Mouse (Mus musculus): ENCODE results near the gene Impdh1. TPM values are rescaled to one million over a fixed set of nuclear protein-coding genes. Genes with fewer than 3 reads are reported as not detected.

Impdh1 gene
- polyA plus RNA-seq, 1 experiment from 2014 or later: 77.6 TPM

DNA sequence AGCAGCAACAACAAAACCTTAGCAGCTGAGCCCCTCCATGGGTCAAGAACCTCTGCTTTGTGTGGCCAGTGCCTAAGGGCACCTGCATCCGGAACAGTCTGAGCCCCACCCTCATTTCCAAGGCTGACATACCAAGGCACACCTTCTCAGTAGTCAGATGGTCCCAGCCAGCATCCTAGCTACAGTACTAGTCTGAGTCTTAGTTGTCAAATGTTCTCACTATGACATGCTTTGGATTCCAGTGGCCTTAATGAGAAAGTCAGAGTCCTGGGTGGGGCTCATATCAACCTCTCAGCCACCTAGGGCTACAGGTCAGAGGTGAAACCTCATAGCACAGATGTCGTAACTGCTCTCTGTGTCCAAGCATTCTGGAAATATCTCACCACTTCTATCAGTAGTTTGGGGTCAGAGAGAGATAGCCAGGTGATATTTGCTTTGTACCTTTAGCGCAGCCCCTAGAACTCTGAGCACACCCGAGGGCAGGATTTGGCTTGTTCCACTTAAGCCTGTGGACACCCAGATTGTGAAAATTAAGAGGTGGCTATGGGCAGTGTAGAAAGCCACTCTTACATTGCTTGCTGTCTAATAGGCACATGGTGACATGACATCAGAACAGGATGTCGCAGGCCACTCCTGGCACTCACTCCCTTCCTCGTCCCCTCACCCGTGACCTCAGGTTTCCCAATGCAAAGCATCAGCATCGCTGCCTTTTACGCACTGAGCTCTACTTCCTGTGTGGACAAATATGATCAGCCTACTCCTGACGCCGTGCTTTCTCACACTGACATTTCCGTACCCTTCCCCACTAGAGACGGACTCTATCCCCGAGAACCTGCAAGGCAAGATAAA lies 29.3 kb upstream of the Impdh1 start:
- H3K9ac ChIP-seq (replicated peaks; ENCODE audit: low read depth, low read length): no peak overlapping the region
- ATAC-seq (ENCODE audit: low read depth): no peak
- H3K4me3 ChIP-seq (ENCODE audit: low read depth, low read length): no peak overlapping the region
- H3K27me3 ChIP-seq (ENCODE audit: control insufficient read depth, insufficient read depth, low read length): no peaks in the 10 kb centered on the region
- H3K36me3 ChIP-seq (ENCODE audit: control insufficient read depth, insufficient read depth, low read length): no peaks in the 10 kb centered on the region
- no peaks in the 10 kb centered on the region for H3K4me1 ChIP-seq (ENCODE audit: control insufficient read depth, insufficient read depth, low read length)
- H3K9me3 ChIP-seq (ENCODE audit: control insufficient read depth, low read length): no peaks in the 10 kb centered on the region
- 86% methylated on average over 14 of the region's 14 CpGs for WGBS
- no peak overlapping the region for H3K4me2 ChIP-seq (ENCODE audit: low read depth, low read length)
- H3K27ac ChIP-seq (ENCODE audit: low read depth, low read length): no peak overlapping the region

DNA sequence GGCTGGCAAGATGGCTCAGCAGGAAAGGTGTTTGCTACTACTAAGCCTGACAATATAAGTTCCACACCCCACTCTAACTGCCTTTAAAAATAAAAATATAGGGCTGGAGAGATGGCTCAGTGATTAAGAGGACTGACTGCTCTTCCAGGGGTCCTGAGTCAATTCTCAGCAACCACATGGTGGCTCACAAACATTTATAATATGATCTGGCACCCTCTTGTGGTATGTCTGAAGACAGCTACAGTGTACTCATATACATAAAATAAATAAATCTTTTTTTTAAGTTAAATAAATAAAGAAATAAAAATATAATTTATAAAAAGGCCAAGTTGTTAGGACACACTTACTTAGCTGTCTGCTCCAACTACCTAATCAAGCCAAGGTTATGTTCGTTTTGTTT lies 26.1 kb upstream of the Impdh1 start:
- Histone ChIP-seq H3K4me2 (ENCODE audit: low read depth, low read length) (no peak overlapping the region), H3K4me3 (ENCODE audit: low read depth, low read length) (no peak overlapping the region), H3K27ac (ENCODE audit: low read depth, low read length) (no peak overlapping the region), H3K27me3 (ENCODE audit: control insufficient read depth, insufficient read depth, low read length) (no peaks in the 10 kb centered on the region), H3K36me3 (ENCODE audit: control insufficient read depth, insufficient read depth, low read length) (no peaks in the 10 kb centered on the region), H3K9ac (replicated peaks; ENCODE audit: low read depth, low read length) (no peak overlapping the region), H3K4me1 (ENCODE audit: control insufficient read depth, insufficient read depth, low read length) (no peaks in the 10 kb centered on the region), H3K9me3 (ENCODE audit: control insufficient read depth, low read length) (no peaks in the 10 kb centered on the region)
- ATAC-seq (ENCODE audit: low read depth): no peak
- 74% methylated on average over 1 of the region's 1 CpGs for WGBS

DNA sequence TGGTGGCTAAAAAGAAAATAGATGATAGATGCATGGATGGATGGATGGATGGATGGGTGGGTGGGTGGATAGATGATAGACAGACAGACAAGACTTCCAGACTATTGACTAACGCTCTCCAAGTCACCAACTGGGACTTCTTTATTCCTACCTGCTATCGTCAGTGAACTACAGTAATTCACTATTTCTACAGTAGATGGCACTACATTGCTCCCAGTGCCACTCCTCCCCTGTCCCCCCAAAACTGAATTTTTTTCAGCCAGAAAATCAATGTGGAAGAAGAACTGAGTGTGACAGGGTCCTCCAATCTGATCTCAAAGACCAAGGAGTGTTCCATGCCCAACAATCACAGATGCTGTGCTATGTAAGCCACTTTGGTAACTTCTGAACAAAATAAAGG lies 25.5 kb upstream of the Impdh1 start:
- H3K27me3 ChIP-seq (ENCODE audit: control insufficient read depth, insufficient read depth, low read length): no peaks in the 10 kb centered on the region

DNA sequence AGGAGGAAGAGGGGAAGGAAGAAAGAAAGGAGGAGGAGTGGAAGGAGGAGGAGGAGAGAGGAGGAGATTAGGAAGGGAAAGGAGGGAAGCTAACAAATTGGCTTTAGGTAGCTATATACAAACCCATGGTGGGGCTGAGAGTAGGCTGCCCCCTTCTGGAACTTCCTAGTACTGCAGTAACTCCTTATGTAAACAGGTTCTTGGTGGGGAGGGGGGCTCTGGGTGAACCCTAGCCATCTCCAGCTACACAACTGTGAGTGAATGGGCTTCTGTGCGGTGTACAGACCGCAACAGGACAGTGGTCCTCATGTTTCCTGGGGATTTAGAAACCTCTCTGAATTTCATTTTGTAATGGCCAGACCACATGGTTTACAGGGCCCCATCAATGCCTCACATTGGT lies 24.6 kb upstream of the Impdh1 start:
- Histone ChIP-seq H3K27ac (ENCODE audit: low read depth, low read length) (no peak overlapping the region), H3K4me1 (ENCODE audit: control insufficient read depth, insufficient read depth, low read length) (no peaks in the 10 kb centered on the region), H3K4me3 (ENCODE audit: low read depth, low read length) (no peak overlapping the region), H3K4me2 (ENCODE audit: low read depth, low read length) (no peak overlapping the region), H3K27me3 (ENCODE audit: control insufficient read depth, insufficient read depth, low read length) (no peaks in the 10 kb centered on the region), H3K9me3 (ENCODE audit: control insufficient read depth, low read length) (no peaks in the 10 kb centered on the region), H3K36me3 (ENCODE audit: control insufficient read depth, insufficient read depth, low read length) (no peaks in the 10 kb centered on the region), H3K9ac (replicated peaks; ENCODE audit: low read depth, low read length) (no peak overlapping the region)
- ATAC-seq (ENCODE audit: low read depth): no peak
- 35% methylated on average over 2 of the region's 2 CpGs for WGBS

More for the DNA sequence above, 25.5 kb upstream of the Impdh1 start:
- Histone ChIP-seq H3K36me3 (ENCODE audit: control insufficient read depth, insufficient read depth, low read length) (no peaks in the 10 kb centered on the region), H3K4me3 (ENCODE audit: low read depth, low read length) (no peak overlapping the region), H3K9me3 (ENCODE audit: control insufficient read depth, low read length) (no peaks in the 10 kb centered on the region), H3K4me2 (ENCODE audit: low read depth, low read length) (no peak overlapping the region), H3K4me1 (ENCODE audit: control insufficient read depth, insufficient read depth, low read length) (no peaks in the 10 kb centered on the region), H3K9ac (replicated peaks; ENCODE audit: low read depth, low read length) (no peak overlapping the region), H3K27ac (ENCODE audit: low read depth, low read length) (no peak overlapping the region)
- WGBS: 66% methylated on average over 2 of the region's 2 CpGs
- ATAC-seq (ENCODE audit: low read depth): no peak

DNA sequence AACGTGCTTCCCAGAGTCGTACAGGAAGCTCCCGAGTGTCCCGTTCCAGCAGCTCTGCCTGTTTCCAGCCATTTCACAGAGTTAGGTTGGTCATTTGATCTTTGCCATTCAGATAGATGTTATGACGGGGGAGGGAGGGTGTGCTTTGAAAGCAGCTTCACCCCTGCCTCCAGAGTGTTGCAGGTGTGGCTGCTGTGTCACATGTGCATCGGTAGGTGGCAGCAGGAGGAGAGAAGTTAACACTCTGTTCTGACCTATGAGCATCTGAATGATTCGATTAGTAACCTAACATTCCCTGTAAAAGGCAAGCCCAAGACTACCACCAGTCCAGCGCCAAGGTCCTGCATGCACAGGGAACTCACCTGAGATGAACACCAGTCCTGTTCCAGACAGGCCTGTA lies 18.1 kb upstream of the Impdh1 start:
- Histone ChIP-seq H3K4me1 (ENCODE audit: control insufficient read depth, insufficient read depth, low read length) (no peaks in the 10 kb centered on the region), H3K36me3 (ENCODE audit: control insufficient read depth, insufficient read depth, low read length) (no peaks in the 10 kb centered on the region), H3K9me3 (ENCODE audit: control insufficient read depth, low read length) (no peaks in the 10 kb centered on the region), H3K9ac (replicated peaks; ENCODE audit: low read depth, low read length) (no peak overlapping the region), H3K4me2 (ENCODE audit: low read depth, low read length) (no peak overlapping the region), H3K27ac (ENCODE audit: low read depth, low read length) (no peak overlapping the region), H3K4me3 (ENCODE audit: low read depth, low read length) (no peak overlapping the region), H3K27me3 (ENCODE audit: control insufficient read depth, insufficient read depth, low read length) (no peaks in the 10 kb centered on the region)
- ATAC-seq (ENCODE audit: low read depth): peak; percentile 28; the same call in 1 of the 2 replicates
- WGBS: 50% methylated on average over 8 of the region's 8 CpGs

DNA sequence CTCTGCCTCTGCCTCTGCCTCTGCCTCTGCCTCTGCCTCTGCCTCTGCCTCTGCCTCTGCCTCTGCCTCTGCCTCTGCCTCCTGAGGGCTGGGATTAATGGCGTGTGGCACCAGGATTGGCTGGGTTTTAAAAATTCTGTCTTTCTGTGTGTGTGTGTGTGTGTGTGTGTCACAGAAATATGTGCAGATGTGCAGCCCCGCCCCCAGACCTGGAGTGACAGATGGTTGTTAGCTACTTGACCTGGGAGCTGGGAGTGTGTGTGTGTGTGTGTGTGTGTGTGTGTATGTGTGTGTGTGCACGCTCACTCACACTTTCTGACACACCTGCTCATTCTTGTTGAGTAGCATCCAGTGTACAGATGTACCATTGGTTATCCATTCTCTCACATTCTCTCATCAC lies 17.5 kb upstream of the Impdh1 start:
- no peak for ATAC-seq (ENCODE audit: low read depth)
- Histone ChIP-seq H3K36me3 (ENCODE audit: control insufficient read depth, insufficient read depth, low read length) (no peaks in the 10 kb centered on the region), H3K27ac (ENCODE audit: low read depth, low read length) (no peak overlapping the region), H3K27me3 (ENCODE audit: control insufficient read depth, insufficient read depth, low read length) (no peaks in the 10 kb centered on the region), H3K9ac (replicated peaks; ENCODE audit: low read depth, low read length) (no peak overlapping the region), H3K9me3 (ENCODE audit: control insufficient read depth, low read length) (no peaks in the 10 kb centered on the region), H3K4me1 (ENCODE audit: control insufficient read depth, insufficient read depth, low read length) (no peaks in the 10 kb centered on the region), H3K4me2 (ENCODE audit: low read depth, low read length) (no peak overlapping the region), H3K4me3 (ENCODE audit: low read depth, low read length) (no peak overlapping the region)
- WGBS: 71% methylated on average over 3 of the region's 3 CpGs

DNA sequence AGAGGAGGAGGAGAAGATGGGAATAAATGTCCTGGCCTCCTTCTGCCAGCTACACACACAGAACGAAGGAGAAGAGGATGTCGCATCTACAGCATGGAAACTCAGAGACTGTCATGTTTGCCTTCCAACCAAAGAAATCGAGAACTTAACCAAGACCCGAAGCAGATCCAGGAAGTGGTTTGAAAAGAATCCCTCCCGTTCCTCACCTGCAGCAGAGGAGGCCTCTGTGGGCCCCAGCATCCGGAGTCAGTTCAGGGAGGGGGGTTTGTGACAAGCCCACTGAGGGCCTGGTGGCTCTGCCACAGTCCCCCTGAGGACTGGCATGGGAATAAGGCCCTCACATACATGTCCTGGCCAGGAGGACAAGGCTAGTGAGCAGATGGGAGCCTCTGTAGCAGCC lies 16.2 kb upstream of the Impdh1 start:
- Histone ChIP-seq H3K27ac (ENCODE audit: low read depth, low read length) (no peak overlapping the region), H3K4me3 (ENCODE audit: low read depth, low read length) (no peak overlapping the region), H3K36me3 (ENCODE audit: control insufficient read depth, insufficient read depth, low read length) (no peaks in the 10 kb centered on the region), H3K4me2 (ENCODE audit: low read depth, low read length) (no peak overlapping the region), H3K9ac (replicated peaks; ENCODE audit: low read depth, low read length) (no peak overlapping the region), H3K4me1 (ENCODE audit: control insufficient read depth, insufficient read depth, low read length) (no peaks in the 10 kb centered on the region), H3K9me3 (ENCODE audit: control insufficient read depth, low read length) (no peaks in the 10 kb centered on the region), H3K27me3 (ENCODE audit: control insufficient read depth, insufficient read depth, low read length) (no peaks in the 10 kb centered on the region)
- ATAC-seq (ENCODE audit: low read depth): no peak
- 82% methylated on average over 6 of the region's 6 CpGs for WGBS

DNA sequence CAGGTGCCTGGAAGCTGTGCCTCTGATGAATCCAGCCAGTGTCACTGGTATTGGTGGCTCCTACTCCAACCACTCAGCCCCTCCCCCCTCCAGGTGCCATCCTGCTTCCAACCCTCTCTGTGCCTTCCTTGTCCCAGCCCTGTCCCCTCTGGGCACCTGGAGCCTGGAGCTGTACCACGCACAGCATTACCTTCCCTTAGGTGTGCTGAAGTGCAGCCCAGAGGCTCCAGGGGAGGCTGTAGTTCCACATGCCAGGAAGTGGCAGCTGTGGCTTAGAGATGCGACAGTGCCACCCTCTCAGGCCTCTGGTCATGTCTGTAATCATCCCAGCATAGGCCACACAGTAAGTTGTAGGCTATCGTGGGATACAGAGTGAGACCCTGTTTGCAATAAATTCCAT lies 15.6 kb upstream of the Impdh1 start:
- Histone ChIP-seq H3K27me3 (ENCODE audit: control insufficient read depth, insufficient read depth, low read length) (no peaks in the 10 kb centered on the region), H3K9me3 (ENCODE audit: control insufficient read depth, low read length) (no peaks in the 10 kb centered on the region), H3K27ac (ENCODE audit: low read depth, low read length) (no peak overlapping the region), H3K36me3 (ENCODE audit: control insufficient read depth, insufficient read depth, low read length) (no peaks in the 10 kb centered on the region), H3K9ac (replicated peaks; ENCODE audit: low read depth, low read length) (no peak overlapping the region), H3K4me1 (ENCODE audit: control insufficient read depth, insufficient read depth, low read length) (no peaks in the 10 kb centered on the region), H3K4me3 (ENCODE audit: low read depth, low read length) (no peak overlapping the region), H3K4me2 (ENCODE audit: low read depth, low read length) (no peak overlapping the region)
- no peak for ATAC-seq (ENCODE audit: low read depth)
- WGBS: 77% methylated on average over 3 of the region's 3 CpGs

DNA sequence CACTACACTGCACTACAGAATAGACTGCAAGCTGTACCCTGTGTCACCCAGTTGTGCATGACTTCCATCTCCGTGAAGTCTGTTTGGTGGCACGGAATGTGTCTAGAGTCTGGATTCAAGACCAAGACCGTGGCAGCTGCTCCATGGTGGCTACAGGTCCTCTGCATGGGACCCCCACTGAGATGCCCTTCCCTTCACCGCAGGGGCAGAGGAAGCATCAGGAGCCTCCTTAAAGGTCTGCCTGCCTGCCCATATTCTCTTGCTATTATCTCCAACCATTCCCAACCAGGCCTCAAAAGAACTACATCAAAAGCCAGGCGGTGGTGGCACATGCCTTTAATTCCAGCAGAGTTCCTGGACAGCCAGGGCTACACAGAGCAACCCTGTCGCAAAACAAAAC lies 14.2 kb upstream of the Impdh1 start:
- 58% methylated on average over 6 of the region's 6 CpGs for WGBS
- ATAC-seq (ENCODE audit: low read depth): no peak

More for the DNA sequence above, 14.2 kb upstream of the Impdh1 start:
- no peaks in the 10 kb centered on the region for H3K4me1 ChIP-seq (ENCODE audit: control insufficient read depth, insufficient read depth, low read length)
- no peak overlapping the region for H3K9ac ChIP-seq (replicated peaks; ENCODE audit: low read depth, low read length)
- no peak overlapping the region for H3K4me3 ChIP-seq (ENCODE audit: low read depth, low read length)
- no peaks in the 10 kb centered on the region for H3K27me3 ChIP-seq (ENCODE audit: control insufficient read depth, insufficient read depth, low read length)
- H3K4me2 ChIP-seq (ENCODE audit: low read depth, low read length): no peak overlapping the region
- no peaks in the 10 kb centered on the region for H3K36me3 ChIP-seq (ENCODE audit: control insufficient read depth, insufficient read depth, low read length)
- H3K9me3 ChIP-seq (ENCODE audit: control insufficient read depth, low read length): no peaks in the 10 kb centered on the region
- no peak overlapping the region for H3K27ac ChIP-seq (ENCODE audit: low read depth, low read length)

Measured in neural tube, embryonic 14.5 days (tissue).